Mouse (Mus musculus): Measurements from ENCODE around the gene Slc43a3.
"Not testable (repeated sequence)": the region's sequence is repeated elsewhere in the genome, so short reads cannot be mapped to it uniquely, and the experiment has no call there.

The Slc43a3 gene

GRCm38 (mm10) chr2:84936474-84937429, at the start of gene Slc43a3:
Gene Slc43a3, plus strand, starts transcription at chr2:84936579.
- peak; percentile 63 for DNase-seq (ENCODE audit: low read depth, low spot score)

GRCm38 (mm10) chr2:84886821-84887281, 49.5 kb upstream of the Slc43a3 start:
- DNase-seq (ENCODE audit: low read depth, low spot score): no peak

GRCm38 (mm10) chr2:84887411-84888271, 48.7 kb upstream of the Slc43a3 start:
- DNase-seq (ENCODE audit: low read depth, low spot score): no peak

- DNase-seq (ENCODE audit: low read depth, low spot score): no peak
Observed at GRCm38 (mm10) chr2:84888657-84889315, 47.6 kb upstream of the Slc43a3 start.

GRCm38 (mm10) chr2:84889316-84890044, 46.9 kb upstream of the Slc43a3 start:
- DNase-seq (ENCODE audit: low read depth, low spot score): no peak

- no peak for DNase-seq (ENCODE audit: low read depth, low spot score)
Observed at GRCm38 (mm10) chr2:84890045-84890340, 46.4 kb upstream of the Slc43a3 start.

- no peak for DNase-seq (ENCODE audit: low read depth, low spot score)
Observed at GRCm38 (mm10) chr2:84893359-84893758, 43.0 kb upstream of the Slc43a3 start.

GRCm38 (mm10) chr2:84895495-84896198, 40.7 kb upstream of the Slc43a3 start:
- no peak for DNase-seq (ENCODE audit: low read depth, low spot score)

- DNase-seq (ENCODE audit: low read depth, low spot score): not testable (repeated sequence)
Observed at GRCm38 (mm10) chr2:84896686-84897085, 39.7 kb upstream of the Slc43a3 start.

- no peak for DNase-seq (ENCODE audit: low read depth, low spot score)
Observed at GRCm38 (mm10) chr2:84912722-84913121, 23.7 kb upstream of the Slc43a3 start.

GRCm38 (mm10) chr2:84913881-84914280, 22.5 kb upstream of the Slc43a3 start:
- no peak for DNase-seq (ENCODE audit: low read depth, low spot score)

GRCm38 (mm10) chr2:84915330-84915729, 21.0 kb upstream of the Slc43a3 start:
- no peak for DNase-seq (ENCODE audit: low read depth, low spot score)

GRCm38 (mm10) chr2:84916548-84917320, 19.6 kb upstream of the Slc43a3 start:
- no peak for DNase-seq (ENCODE audit: low read depth, low spot score)

- DNase-seq (ENCODE audit: low read depth, low spot score): no peak
Observed at GRCm38 (mm10) chr2:84918188-84918587, 18.2 kb upstream of the Slc43a3 start.

GRCm38 (mm10) chr2:84919601-84920108, 16.7 kb upstream of the Slc43a3 start:
- DNase-seq (ENCODE audit: low read depth, low spot score): no peak

- no peak for DNase-seq (ENCODE audit: low read depth, low spot score)
Observed at GRCm38 (mm10) chr2:84930186-84930585, 6.2 kb upstream of the Slc43a3 start.

- DNase-seq (ENCODE audit: low read depth, low spot score): no peak
Observed at GRCm38 (mm10) chr2:84933992-84934648, 2.3 kb upstream of the Slc43a3 start.

GRCm38 (mm10) chr2:84934649-84935007, 1.8 kb upstream of the Slc43a3 start:
- no peak for DNase-seq (ENCODE audit: low read depth, low spot score)

GRCm38 (mm10) chr2:84935065-84935464, 1.3 kb upstream of the Slc43a3 start:
- no peak for DNase-seq (ENCODE audit: low read depth, low spot score)
